Mouse (Mus musculus): Measurements from ENCODE around the gene Golm1. TPM values are rescaled to one million over a fixed set of nuclear protein-coding genes. Genes with fewer than 3 reads are reported as not detected.
A peak's percentile ranks its signal among the peaks of the same experiment; 100 is the strongest.

Golm1 gene
- polyA plus RNA-seq, 1 experiment = 23.3 TPM

DNA sequence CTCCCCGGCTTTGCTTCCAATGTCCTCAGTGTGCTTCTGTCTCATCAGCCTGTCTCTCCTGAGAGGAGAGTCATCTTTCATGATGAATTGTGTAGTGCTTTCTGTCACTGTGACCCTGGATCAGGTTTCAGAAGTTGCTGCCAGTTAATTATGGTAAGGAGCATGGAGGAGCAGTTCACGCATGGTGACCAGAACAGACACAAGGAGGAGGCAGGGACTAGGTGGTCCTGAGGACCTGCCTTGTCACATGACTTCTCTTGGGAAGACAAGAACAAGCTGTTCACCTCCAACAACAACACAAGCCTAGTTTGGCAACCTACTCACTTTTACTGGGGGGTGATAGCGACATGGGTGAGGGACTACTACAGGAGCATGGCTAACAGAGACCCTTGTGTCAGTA is 22.5 kb downstream of the Golm1 start:
- no peaks in the 10 kb centered on the region for H3K27me3 ChIP-seq (ENCODE audit: control insufficient read depth, insufficient read depth, low read length)
- no peak for DNase-seq
- peaks cover 48% of the 10 kb centered on the region for H3K4me1 ChIP-seq (ENCODE audit: control insufficient read depth, insufficient read depth, low read length)
- H3K4me3 ChIP-seq (replicated peaks; ENCODE audit: insufficient read depth, low read depth, low read length) = no peak overlapping the region
- WGBS = 51% methylated on average over 3 of the region's 3 CpGs
- TF ChIP-seq POLR2A (IDR thresholded peaks at IDR 0.05; ENCODE audit: borderline replicate concordance, insufficient read depth, low read length) (no peak), CTCF (IDR thresholded peaks at IDR 0.05; ENCODE audit: borderline replicate concordance, insufficient read depth, low read depth, low read length) (no peak)
- peak overlapping the region; percentile 32; the same call in 1 of the 2 replicates for H3K27ac ChIP-seq (ENCODE audit: insufficient read depth, low read length)

DNA sequence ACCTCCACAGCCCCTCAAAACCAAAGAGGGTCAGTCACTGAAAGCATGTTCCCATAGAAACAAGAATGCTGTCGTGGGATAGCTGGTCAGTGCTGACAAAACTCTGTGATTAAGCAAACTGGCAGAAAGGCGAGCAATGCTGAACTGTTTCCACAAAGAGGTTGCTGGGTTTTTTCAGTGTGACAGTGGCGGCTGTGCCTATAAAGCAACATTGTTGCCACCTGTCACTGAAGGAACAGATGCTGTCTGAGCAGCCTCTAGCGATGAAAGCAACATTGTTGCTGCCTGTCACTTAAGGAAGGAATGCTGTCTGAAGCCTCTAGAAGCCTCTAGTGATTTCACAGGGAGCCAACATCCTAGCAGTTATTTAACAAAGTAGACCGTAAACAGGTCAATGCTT is 23.0 kb downstream of the Golm1 start:
- H3K4me1 ChIP-seq (ENCODE audit: control insufficient read depth, insufficient read depth, low read length) = peaks cover 49% of the 10 kb centered on the region
- H3K4me3 ChIP-seq (replicated peaks; ENCODE audit: insufficient read depth, low read depth, low read length) = no peak overlapping the region
- no peaks in the 10 kb centered on the region for H3K27me3 ChIP-seq (ENCODE audit: control insufficient read depth, insufficient read depth, low read length)
- DNase-seq = no peak
- peak overlapping the region; percentile 57 for H3K27ac ChIP-seq (ENCODE audit: insufficient read depth, low read length)
- WGBS = 11% methylated on average over 5 of the region's 5 CpGs
- no peak for TF ChIP-seq POLR2A (IDR thresholded peaks at IDR 0.05; ENCODE audit: borderline replicate concordance, insufficient read depth, low read length)
- no peak for TF ChIP-seq CTCF (IDR thresholded peaks at IDR 0.05; ENCODE audit: borderline replicate concordance, insufficient read depth, low read depth, low read length)

DNA sequence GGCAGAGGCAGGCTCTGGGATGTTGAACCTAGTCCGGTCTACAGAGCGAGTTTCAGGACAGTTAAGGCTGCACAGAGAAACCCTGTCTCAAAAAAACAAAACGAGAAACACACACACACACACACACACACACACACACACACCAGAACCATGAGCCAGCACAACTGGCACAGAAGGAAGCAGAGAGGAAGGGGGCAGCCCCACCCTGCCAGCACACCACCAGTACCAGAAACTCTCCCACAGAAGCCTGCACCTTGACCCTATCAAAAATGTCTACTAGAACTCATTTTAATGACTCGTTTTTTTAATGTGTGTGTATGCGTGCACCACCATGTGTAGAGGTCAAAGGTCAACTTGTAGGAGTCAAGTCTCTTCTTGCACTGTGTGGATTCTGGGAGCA is 25.8 kb downstream of the Golm1 start:
- Histone ChIP-seq H3K27me3 (ENCODE audit: control insufficient read depth, insufficient read depth, low read length) (no peaks in the 10 kb centered on the region), H3K4me3 (replicated peaks; ENCODE audit: insufficient read depth, low read depth, low read length) (no peak overlapping the region), H3K27ac (ENCODE audit: insufficient read depth, low read length) (no peak overlapping the region), H3K4me1 (ENCODE audit: control insufficient read depth, insufficient read depth, low read length) (peaks cover 63% of the 10 kb centered on the region)
- no peak for TF ChIP-seq POLR2A (IDR thresholded peaks at IDR 0.05; ENCODE audit: borderline replicate concordance, insufficient read depth, low read length)
- no peak for TF ChIP-seq CTCF (IDR thresholded peaks at IDR 0.05; ENCODE audit: borderline replicate concordance, insufficient read depth, low read depth, low read length)
- DNase-seq = no peak
- 90% methylated on average over 5 of the region's 5 CpGs for WGBS

DNA sequence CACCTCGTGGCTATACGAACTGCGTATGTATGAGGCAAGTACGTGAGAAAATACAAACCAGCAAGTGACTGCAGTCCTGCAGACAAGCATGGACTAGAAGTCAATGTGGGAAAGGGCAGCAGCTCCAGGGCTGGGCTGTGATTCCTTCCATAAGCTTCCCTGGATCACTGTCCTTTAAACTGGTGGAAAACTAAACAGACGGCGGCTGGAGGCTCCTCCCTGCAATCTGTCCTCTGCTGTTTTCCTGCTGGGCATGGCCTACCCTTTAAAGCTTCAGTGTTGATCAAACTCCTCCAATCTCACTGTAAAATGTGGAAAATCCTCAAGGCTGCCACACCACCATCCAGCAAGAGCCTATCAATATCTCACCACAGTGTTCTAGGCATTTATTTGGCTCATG is 27.0 kb downstream of the Golm1 start:
- Histone ChIP-seq H3K4me3 (replicated peaks; ENCODE audit: insufficient read depth, low read depth, low read length) (no peak overlapping the region), H3K4me1 (ENCODE audit: control insufficient read depth, insufficient read depth, low read length) (peaks cover 55% of the 10 kb centered on the region), H3K27me3 (ENCODE audit: control insufficient read depth, insufficient read depth, low read length) (no peaks in the 10 kb centered on the region), H3K27ac (ENCODE audit: insufficient read depth, low read length) (peak overlapping the region; percentile 22)
- 33% methylated on average over 6 of the region's 6 CpGs for WGBS
- peak; percentile 45; the same call in 1 of the 2 replicates for TF ChIP-seq POLR2A (IDR thresholded peaks at IDR 0.05; ENCODE audit: borderline replicate concordance, insufficient read depth, low read length)
- TF ChIP-seq CTCF (IDR thresholded peaks at IDR 0.05; ENCODE audit: borderline replicate concordance, insufficient read depth, low read depth, low read length) = no peak
- peak; percentile 69 to 82 for DNase-seq

DNA sequence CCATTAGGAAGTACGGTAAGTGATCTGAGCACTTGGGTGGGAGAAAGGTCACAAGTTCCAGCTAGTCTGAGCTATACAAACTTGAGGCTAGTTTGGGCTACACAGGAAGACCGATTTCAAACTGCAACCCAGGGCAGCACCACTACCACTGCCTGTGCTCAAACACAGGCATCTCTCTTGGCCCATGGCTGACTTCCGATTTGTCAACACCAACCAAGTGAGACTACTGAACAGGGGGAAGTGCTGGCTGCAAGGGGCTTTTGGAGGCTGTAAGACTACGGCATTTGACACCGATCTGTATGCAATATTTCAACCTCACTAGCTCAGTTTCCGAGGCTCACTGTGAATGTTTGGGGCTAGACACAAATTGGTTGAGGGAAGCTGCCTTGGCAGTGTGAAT is 28.1 kb downstream of the Golm1 start:
- 93% methylated on average over 6 of the region's 6 CpGs for WGBS
- TF ChIP-seq CTCF (IDR thresholded peaks at IDR 0.05; ENCODE audit: borderline replicate concordance, insufficient read depth, low read depth, low read length) (no peak), POLR2A (IDR thresholded peaks at IDR 0.05; ENCODE audit: borderline replicate concordance, insufficient read depth, low read length) (no peak)

DNA sequence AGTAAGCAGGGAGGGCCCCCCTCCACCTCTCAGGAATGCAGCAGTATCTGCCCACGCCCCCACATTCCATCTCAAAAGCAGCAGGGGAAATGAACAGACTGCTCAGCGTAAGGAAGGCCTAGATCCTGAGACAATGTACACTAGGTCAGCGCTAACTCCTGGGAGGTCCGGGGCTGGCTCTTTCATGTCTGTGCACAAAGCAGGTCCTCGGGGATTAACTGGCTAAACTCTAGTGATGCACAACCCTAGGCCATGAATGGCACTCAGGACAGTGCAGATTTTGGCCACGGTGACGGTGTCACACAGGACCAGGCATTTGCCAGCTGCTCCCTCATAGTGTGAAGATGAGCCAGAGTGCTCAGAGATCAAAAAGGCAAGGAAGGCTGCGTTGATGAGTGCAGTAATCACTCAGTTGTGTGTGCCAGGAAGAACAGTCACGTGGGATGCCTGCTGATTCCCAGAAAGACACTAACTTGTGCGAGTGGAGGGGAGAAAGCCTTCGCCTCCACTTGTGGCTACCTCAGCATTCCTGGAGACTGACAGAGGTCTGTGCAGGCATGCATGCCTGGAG is 28.9 kb downstream of the Golm1 start:
- peaks cover 40% of the 10 kb centered on the region for H3K4me1 ChIP-seq (ENCODE audit: control insufficient read depth, insufficient read depth, low read length)
- no peak overlapping the region for H3K4me3 ChIP-seq (replicated peaks; ENCODE audit: insufficient read depth, low read depth, low read length)
- no peak for TF ChIP-seq POLR2A (IDR thresholded peaks at IDR 0.05; ENCODE audit: borderline replicate concordance, insufficient read depth, low read length)
- TF ChIP-seq CTCF (IDR thresholded peaks at IDR 0.05; ENCODE audit: borderline replicate concordance, insufficient read depth, low read depth, low read length) = no peak
- no peaks in the 10 kb centered on the region for H3K27me3 ChIP-seq (ENCODE audit: control insufficient read depth, insufficient read depth, low read length)
- DNase-seq = peak in 1 of 2 experiments; percentile 46
- WGBS = 26% methylated on average over 11 of the region's 11 CpGs
- peak overlapping the region; percentile 22; the same call in 1 of the 2 replicates for H3K27ac ChIP-seq (ENCODE audit: insufficient read depth, low read length)

More for the DNA sequence above, 28.1 kb downstream of the Golm1 start:
- DNase-seq = peak in 1 of 2 experiments; percentile 13
- Histone ChIP-seq H3K27ac (ENCODE audit: insufficient read depth, low read length) (peak overlapping the region; percentile 22), H3K4me1 (ENCODE audit: control insufficient read depth, insufficient read depth, low read length) (peaks cover 45% of the 10 kb centered on the region), H3K27me3 (ENCODE audit: control insufficient read depth, insufficient read depth, low read length) (no peaks in the 10 kb centered on the region), H3K4me3 (replicated peaks; ENCODE audit: insufficient read depth, low read depth, low read length) (no peak overlapping the region)

DNA sequence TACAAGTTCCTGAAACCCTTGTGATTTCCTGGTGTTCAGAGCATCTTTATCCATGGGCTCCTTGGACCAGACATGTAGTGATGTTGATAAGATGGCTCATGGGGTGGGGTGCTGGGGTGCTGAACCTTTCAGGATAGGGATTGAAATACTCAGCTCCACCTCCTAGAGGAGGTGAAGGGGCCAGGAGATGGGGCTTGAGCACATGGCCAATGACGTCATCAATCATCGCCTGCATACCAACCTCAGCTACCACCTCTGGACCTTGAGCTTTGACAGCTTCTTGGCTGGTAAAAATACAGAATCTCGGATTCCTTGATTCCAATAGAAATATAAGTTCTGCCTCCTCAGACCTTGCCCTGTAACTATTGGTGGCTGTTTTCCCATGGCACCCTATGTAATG is 30.1 kb downstream of the Golm1 start:
- Histone ChIP-seq H3K27ac (ENCODE audit: insufficient read depth, low read length) (no peak overlapping the region), H3K4me1 (ENCODE audit: control insufficient read depth, insufficient read depth, low read length) (peaks cover 43% of the 10 kb centered on the region), H3K4me3 (replicated peaks; ENCODE audit: insufficient read depth, low read depth, low read length) (no peak overlapping the region), H3K27me3 (ENCODE audit: control insufficient read depth, insufficient read depth, low read length) (no peaks in the 10 kb centered on the region)
- peak in 1 of 2 experiments; percentile 7 for DNase-seq
- 84% methylated on average over 3 of the region's 3 CpGs for WGBS
- TF ChIP-seq CTCF (IDR thresholded peaks at IDR 0.05; ENCODE audit: borderline replicate concordance, insufficient read depth, low read depth, low read length) = no peak
- TF ChIP-seq POLR2A (IDR thresholded peaks at IDR 0.05; ENCODE audit: borderline replicate concordance, insufficient read depth, low read length) = no peak

DNA sequence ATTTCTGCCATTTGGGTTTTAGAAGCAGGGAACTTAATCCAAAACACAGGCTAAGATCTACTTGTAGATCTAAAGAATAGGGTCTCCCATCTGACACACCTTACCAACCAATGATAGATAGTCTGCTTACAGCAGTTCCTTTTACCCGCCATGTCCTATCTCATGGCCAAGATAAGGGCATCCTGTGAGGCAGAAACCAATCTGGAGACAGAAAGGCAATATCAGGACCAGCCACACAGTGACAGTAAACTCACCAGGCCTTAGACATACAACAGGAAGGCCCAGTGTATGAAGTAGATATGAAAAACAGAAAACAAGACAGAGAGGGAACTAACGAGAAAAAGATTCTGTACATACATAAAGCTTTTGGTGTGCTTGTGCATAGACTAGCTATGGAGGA is 32.8 kb downstream of the Golm1 start:
- no peak for DNase-seq
- H3K27ac ChIP-seq (ENCODE audit: insufficient read depth, low read length) = no peak overlapping the region
- TF ChIP-seq CTCF (IDR thresholded peaks at IDR 0.05; ENCODE audit: borderline replicate concordance, insufficient read depth, low read depth, low read length) = no peak
- no peak for TF ChIP-seq POLR2A (IDR thresholded peaks at IDR 0.05; ENCODE audit: borderline replicate concordance, insufficient read depth, low read length)
- WGBS = 93% methylated on average over 2 of the region's 2 CpGs
- no peaks in the 10 kb centered on the region for H3K27me3 ChIP-seq (ENCODE audit: control insufficient read depth, insufficient read depth, low read length)
- H3K4me1 ChIP-seq (ENCODE audit: control insufficient read depth, insufficient read depth, low read length) = peaks cover 45% of the 10 kb centered on the region
- no peak overlapping the region for H3K4me3 ChIP-seq (replicated peaks; ENCODE audit: insufficient read depth, low read depth, low read length)

Data from cerebellum, adult 2 months (tissue).